Mouse (Mus musculus): ENCODE measurements around the gene Rae1.

Rae1 gene

GRCm38 (mm10) chr2:173027169-173027823, 27.4 kb downstream of the Rae1 start:
- no peak for DNase-seq (ENCODE audit: low spot score in 2 of 2)

- no peak for DNase-seq (ENCODE audit: low spot score in 2 of 2)
Measured at GRCm38 (mm10) chr2:173027824-173028495, 28.0 kb downstream of the Rae1 start.

- no peak for DNase-seq (ENCODE audit: low spot score in 2 of 2)
Measured at GRCm38 (mm10) chr2:173028508-173029031, 28.7 kb downstream of the Rae1 start.

- DNase-seq (ENCODE audit: low spot score in 2 of 2), result no peak
Measured at GRCm38 (mm10) chr2:173030591-173031338, 30.8 kb downstream of the Rae1 start.

GRCm38 (mm10) chr2:173033531-173033930, 33.6 kb downstream of the Rae1 start:
- no peak for DNase-seq (ENCODE audit: low spot score in 2 of 2)

- DNase-seq (ENCODE audit: low spot score in 2 of 2), result no peak
Measured at GRCm38 (mm10) chr2:173034998-173035397, 35.1 kb downstream of the Rae1 start.

GRCm38 (mm10) chr2:173035653-173036052, 35.7 kb downstream of the Rae1 start:
- no peak for DNase-seq (ENCODE audit: low spot score in 2 of 2)

GRCm38 (mm10) chr2:173036055-173036454, 36.1 kb downstream of the Rae1 start:
- no peak for DNase-seq (ENCODE audit: low spot score in 2 of 2)

GRCm38 (mm10) chr2:173036611-173037010, 36.7 kb downstream of the Rae1 start:
- DNase-seq (ENCODE audit: low spot score in 2 of 2), result no peak

GRCm38 (mm10) chr2:173037347-173037746, 37.4 kb downstream of the Rae1 start:
- no peak for DNase-seq (ENCODE audit: low spot score in 2 of 2)

GRCm38 (mm10) chr2:173037827-173038607, 38.1 kb downstream of the Rae1 start:
- no peak for DNase-seq (ENCODE audit: low spot score in 2 of 2)

GRCm38 (mm10) chr2:173039041-173039440, 39.1 kb downstream of the Rae1 start:
- no peak for DNase-seq (ENCODE audit: low spot score in 2 of 2)

GRCm38 (mm10) chr2:173040803-173041202, 40.9 kb downstream of the Rae1 start:
- no peak for DNase-seq (ENCODE audit: low spot score in 2 of 2)

- DNase-seq (ENCODE audit: low spot score in 2 of 2), result no peak
Measured at GRCm38 (mm10) chr2:173041242-173041641, 41.3 kb downstream of the Rae1 start.

- no peak for DNase-seq (ENCODE audit: low spot score in 2 of 2)
Measured at GRCm38 (mm10) chr2:173041893-173042292, 42.0 kb downstream of the Rae1 start.

GRCm38 (mm10) chr2:173042504-173043162, 42.7 kb downstream of the Rae1 start:
- DNase-seq (ENCODE audit: low spot score in 2 of 2), result no peak

- DNase-seq (ENCODE audit: low spot score in 2 of 2), result no peak
Measured at GRCm38 (mm10) chr2:173044198-173044970, 44.5 kb downstream of the Rae1 start.

- no peak for DNase-seq (ENCODE audit: low spot score in 2 of 2)
Measured at GRCm38 (mm10) chr2:173046582-173047297, 46.8 kb downstream of the Rae1 start.

GRCm38 (mm10) chr2:173047471-173047870, 47.6 kb downstream of the Rae1 start:
- DNase-seq (ENCODE audit: low spot score in 2 of 2), result no peak
